Mouse (Mus musculus): ENCODE measurements around the gene Rbfox1.
A peak's percentile ranks its signal among the peaks of the same experiment; 100 is the strongest.

Rbfox1 gene

GRCm38 (mm10) chr16:5992045-5993011 is 107.2 kb downstream of the Rbfox1 start:
- no peak for DNase-seq (ENCODE audit: low read depth)

DNA sequence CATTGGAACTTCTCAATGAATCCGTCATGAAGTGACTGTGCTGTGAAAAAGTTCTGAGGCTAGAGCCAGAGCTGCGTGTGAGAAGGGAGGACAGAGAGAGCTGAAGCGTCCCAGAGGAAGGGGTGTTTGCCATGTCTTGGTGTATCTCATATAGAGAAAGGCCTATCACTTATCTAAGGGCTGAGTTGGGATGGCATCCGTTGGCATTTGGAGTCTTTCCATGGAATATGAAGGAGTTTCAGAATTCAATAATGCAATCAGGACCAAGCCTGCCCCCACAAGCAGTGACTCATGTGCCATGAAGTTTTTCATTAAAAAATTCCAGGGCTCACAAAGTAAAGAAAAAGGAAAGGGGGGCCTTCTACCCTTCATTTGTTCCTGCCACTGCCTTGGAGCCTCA is 112.0 kb downstream of the Rbfox1 start:
- no peak for DNase-seq (ENCODE audit: low read depth)

DNA sequence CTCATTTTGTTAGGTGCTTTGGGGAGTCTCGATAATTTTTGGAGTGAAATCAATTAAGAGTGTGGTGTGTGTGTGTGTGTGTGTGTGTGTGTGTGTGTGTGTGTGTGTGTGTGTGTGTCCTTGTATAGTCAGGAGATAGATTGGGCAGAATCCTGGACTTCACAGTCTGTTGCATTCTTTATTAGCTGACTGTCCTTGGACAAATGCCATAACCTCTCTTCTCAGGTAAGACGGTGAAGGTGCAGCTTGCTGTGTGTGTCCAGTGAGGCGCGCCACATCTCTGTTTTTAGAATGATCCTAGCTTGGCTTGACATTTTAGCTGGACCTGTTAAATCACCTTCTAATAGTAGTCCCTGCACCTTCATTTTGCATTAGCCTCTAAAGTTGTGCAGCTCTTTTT is 112.5 kb downstream of the Rbfox1 start:
- DNase-seq (ENCODE audit: low read depth) = no peak

- no peak for DNase-seq (ENCODE audit: low read depth)
Measured at GRCm38 (mm10) chr16:6000016-6000415, 114.9 kb downstream of the Rbfox1 start.

GRCm38 (mm10) chr16:6006996-6007395 is 121.8 kb downstream of the Rbfox1 start:
- DNase-seq (ENCODE audit: low read depth) = no peak

DNA sequence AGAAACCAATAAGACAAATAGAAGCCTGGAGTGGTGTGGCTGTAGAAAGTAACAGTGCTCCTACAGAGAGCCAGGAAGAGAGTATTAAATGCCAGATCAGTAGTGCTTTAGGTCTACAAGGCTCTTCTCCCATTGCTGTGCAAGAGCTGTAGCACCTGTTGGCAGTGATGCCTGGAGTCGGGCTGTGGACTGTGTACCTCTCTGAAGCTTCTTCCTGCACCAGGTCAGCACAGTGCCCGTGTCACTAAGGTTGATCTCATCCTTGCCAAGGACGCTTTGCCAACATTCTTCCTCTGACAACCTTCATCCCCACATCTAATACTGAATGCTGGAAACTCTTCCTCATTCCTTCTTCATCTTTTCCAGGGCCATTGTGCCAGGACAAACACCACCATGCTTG is 127.7 kb downstream of the Rbfox1 start:
- DNase-seq (ENCODE audit: low read depth) = no peak

- DNase-seq (ENCODE audit: low read depth) = peak; percentile 3
Measured at GRCm38 (mm10) chr16:6018639-6019038, 133.5 kb downstream of the Rbfox1 start.

DNA sequence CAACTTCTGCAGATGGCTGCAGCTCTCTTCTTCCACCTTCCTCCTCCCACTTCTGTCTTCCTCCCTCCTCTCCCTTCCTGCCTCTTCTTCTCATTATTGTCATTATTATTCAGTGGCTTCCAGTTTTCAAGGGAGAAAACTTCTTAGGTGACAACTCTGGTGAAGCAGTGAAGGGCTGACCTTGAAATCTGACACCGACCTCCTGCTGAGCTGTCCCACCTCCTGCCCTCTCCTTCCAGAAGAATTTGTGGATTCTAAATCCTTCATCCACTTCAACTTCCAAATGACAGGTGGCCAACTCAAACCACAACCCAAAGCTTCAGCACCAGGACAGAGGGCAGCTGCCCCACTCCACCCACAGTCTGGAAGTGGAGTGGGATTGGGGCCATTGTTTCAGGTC is 134.2 kb downstream of the Rbfox1 start:
- DNase-seq (ENCODE audit: low read depth) = no peak

DNA sequence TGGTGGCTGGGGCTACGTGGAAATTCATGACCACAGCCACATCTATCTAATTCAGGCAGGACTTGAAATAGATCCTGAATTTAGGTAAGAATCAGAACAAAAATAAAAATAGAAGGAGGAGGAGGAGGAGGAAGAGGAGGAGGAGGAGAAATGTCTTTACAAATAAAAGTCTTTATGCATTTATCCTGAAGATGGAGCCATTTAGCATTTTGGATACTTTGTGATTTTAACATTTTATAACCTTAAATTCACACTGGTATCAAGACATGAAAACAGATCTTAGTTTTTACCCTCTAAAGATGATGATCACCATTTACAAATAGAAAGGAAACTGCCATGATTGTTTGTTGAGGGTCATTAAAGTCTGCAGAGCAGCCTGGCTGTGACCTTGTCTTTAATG is 146.1 kb downstream of the Rbfox1 start:
- DNase-seq (ENCODE audit: low read depth) = no peak

DNA sequence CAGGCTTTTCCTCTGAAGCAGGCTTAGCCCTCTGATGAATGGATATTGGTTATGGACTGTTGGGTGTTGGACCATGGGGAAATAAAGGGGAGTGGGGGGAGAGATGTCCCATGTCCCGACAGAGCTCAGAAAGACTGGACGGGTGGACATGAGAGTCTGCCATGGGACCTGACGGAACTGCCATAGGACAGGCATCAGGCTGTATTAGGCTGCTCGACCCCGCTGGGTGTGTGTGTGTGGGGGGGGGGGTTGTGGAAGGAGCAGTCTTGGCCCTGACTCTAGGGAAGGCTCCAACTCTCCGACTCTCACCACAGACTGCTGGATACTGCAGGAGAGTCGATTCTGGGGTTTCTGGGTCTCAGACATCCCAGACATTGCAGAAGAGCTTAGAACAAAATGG is 147.4 kb downstream of the Rbfox1 start:
- no peak for DNase-seq (ENCODE audit: low read depth)

- no peak for DNase-seq (ENCODE audit: low read depth)
Measured at GRCm38 (mm10) chr16:6034876-6035275, 149.7 kb downstream of the Rbfox1 start.

DNA sequence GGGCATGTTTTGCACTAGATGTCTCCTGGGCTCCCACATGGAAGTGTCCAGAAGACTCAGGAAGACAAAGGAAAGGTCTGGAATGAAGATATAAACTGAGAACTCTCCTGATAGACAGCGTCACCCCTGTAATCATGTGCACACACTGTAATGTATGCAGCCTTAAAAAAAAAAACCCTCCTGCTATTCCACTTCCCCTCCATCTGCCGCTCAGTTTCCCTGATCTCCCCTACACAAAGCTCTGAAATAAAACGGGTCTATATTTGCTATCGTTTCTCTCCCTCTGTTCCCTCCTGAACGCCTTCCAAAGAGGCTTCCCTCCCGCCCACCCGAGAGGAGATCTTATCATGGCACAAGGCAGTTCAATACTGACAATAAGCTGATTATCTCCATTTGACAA is 151.9 kb downstream of the Rbfox1 start:
- no peak for DNase-seq (ENCODE audit: low read depth)

- DNase-seq (ENCODE audit: low read depth) = no peak
Measured at GRCm38 (mm10) chr16:6042766-6043165, 157.6 kb downstream of the Rbfox1 start.

- no peak for DNase-seq (ENCODE audit: low read depth)
Measured at GRCm38 (mm10) chr16:6048601-6049000, 163.4 kb downstream of the Rbfox1 start.

DNA sequence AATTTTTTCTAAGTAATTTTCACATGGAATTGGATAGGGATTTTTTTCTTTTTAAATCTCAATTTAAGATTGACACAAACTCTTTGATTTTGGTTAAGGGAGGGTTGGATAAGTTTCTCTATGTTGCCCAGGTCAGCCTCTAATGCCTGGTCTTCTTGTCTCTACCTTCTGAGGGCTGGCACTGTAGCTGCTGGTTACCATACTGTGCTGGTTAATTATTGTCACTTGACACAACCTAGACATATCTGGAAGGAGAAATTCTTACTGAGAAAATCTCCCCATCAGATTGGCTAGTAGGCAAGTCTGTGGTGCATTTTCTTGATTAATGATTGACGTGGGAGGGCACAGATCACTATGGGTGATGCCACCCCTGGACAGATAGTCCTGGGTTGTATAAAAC is 177.3 kb downstream of the Rbfox1 start:
- no peak for DNase-seq (ENCODE audit: low read depth)

GRCm38 (mm10) chr16:6065481-6065880 is 180.3 kb downstream of the Rbfox1 start:
- no peak for DNase-seq (ENCODE audit: low read depth)

- no peak for DNase-seq (ENCODE audit: low read depth)
Measured at GRCm38 (mm10) chr16:6075442-6076050, 190.4 kb downstream of the Rbfox1 start.

DNA sequence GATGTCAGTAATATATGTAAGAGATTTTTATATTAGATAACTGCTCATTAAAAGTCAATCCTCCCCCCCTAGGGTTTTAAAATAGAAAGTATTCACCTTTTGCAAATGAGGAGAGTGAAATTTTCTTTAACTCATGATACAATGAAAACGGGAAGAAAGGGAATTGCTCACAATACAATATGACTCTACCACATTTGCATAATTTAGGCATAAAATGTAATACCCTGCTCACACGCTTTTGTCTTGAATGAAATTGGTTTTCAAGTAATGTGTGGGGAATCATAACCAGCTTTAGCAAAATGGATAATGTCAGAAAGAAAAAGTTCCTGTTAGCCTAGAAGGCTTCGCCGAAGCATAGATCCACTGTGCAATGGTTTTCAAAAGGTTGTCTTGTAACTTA is 193.9 kb downstream of the Rbfox1 start:
- DNase-seq (ENCODE audit: low read depth) = no peak

GRCm38 (mm10) chr16:6084701-6085365 is 199.7 kb downstream of the Rbfox1 start:
- DNase-seq (ENCODE audit: low read depth) = no peak

DNA sequence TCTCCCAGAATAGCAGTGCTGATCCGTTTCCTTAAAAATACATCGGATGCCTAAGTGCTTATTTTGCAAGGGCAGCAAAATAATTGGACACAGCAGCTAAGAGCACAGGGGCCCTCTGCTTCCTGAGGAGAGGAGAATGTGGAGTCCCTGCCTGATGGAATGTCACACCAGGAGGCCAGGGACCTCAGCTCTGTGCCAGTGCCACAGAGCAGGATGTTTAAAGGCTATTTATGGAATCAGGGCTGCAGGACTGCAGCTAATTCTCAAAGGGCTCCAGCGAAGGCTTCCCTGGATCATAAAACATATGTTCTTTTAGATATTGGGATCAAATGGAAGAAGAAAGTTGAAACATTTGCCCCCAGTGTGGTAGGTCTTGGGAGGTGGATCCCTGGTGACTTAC is 201.0 kb downstream of the Rbfox1 start:
- DNase-seq (ENCODE audit: low read depth) = no peak

DNA sequence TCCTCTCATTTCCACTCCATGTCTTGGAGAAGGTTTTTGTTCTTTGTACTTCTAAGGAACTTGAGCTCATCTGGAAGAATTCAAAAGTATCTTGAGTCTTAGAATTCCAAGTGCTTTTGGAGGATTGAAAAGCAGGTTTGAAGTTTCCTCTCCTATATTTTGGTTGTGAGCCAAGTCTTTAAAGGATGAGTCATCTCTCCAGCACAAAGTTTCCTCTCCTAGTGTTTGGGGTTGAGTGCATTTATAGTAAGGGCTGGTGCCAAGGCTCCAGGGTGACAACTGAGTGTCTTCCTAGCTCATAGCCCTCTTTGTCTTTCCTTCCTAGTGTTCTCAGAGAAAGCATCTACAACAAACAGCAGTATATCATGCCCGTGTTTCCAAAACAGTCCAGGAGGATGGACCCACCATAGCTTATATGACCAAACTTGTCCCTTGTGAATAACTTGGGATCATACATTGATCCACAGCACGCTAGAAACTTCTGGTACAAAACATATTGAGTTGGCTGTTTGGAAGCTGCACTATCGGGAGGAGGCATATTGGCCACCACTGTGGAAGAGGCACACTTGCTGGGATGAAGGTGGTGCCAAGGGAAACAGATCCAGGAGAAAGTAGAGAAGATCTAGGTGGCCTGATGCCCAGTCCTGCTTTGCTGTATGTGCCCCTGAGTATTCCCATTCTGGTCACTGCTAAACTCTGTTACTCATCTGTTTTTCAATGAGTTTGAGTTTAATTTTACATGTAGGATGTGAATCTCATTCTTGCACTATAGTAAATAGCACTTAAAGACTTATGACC is 206.4 kb downstream of the Rbfox1 start:
- DNase-seq (ENCODE audit: low read depth) = no peak

Measured in c-Kit-positive CD71-positive TER-119-negative erythroid progenitor cells, embryonic 14.5 days (primary cell).